Mouse (Mus musculus) lung, embryonic 16.5 days (tissue): ENCODE measurements at regions not wholly inside any gene's neighbourhood (a gene's known extent, or its start where the extent isn't known, plus 50 kb on each side); places are given as distances from the start of the nearest gene placed in this dataset.
A peak's percentile ranks its signal among the peaks of the same experiment; 100 is the strongest.

Experiments
- ATAC-seq: fragments of 200-750 bp; cut with Nextera tagmentation; 2 replicates; pipeline ENCODE4 v1.8.0; 2017; ENCODE audit warnings: low read depth, mild to moderate bottlenecking, moderate library complexity
- H3K27ac ChIP-seq: fragments of 300-500 bp; sonication (generic); 2 replicates; pipeline ENCODE4 v1.5.1; 2014; ENCODE audit warnings: mild to moderate bottlenecking, control low read depth, low read length
- H3K27me3 ChIP-seq: fragments of 300-500 bp; sonication (generic); 2 replicates; pipeline ENCODE4 v1.6.1; 2014; ENCODE audit warnings: low read depth, low read length, mixed read lengths; ENCODE audit not compliant: control insufficient read depth, insufficient read depth
- H3K36me3 ChIP-seq: fragments of 300-500 bp; sonication (generic); 2 replicates; pipeline ENCODE4 v1.6.1; 2014; ENCODE audit warnings: low read length; ENCODE audit not compliant: control insufficient read depth, insufficient read depth
- H3K4me1 ChIP-seq: fragments of 300-500 bp; sonication (generic); replicated peaks from 2 replicates; pipeline ENCODE4 v1.6.1; 2014; ENCODE audit warnings: low read length, mixed read lengths; ENCODE audit not compliant: control insufficient read depth, insufficient read depth
- H3K4me2 ChIP-seq: fragments of 300-500 bp; sonication (generic); 2 replicates; pipeline ENCODE4 v1.6.1; 2014; ENCODE audit warnings: low read depth, low read length, control low read depth
- H3K4me3 ChIP-seq: fragments of 300-500 bp; sonication (generic); 2 replicates; pipeline ENCODE4 v1.5.1; 2014; ENCODE audit warnings: mild to moderate bottlenecking, low read length, control low read depth
- H3K9ac ChIP-seq: fragments of 300-500 bp; sonication (generic); 2 replicates; pipeline ENCODE4 v1.6.1; 2014; ENCODE audit warnings: low read length, control low read depth
- H3K9me3 ChIP-seq: fragments of 300-500 bp; sonication (generic); 2 replicates; pipeline ENCODE4 v1.6.1; 2016; ENCODE audit warnings: low read length; ENCODE audit not compliant: control insufficient read depth
- WGBS: fragments of 180-500 bp; shearing (Covaris S2); extraction: QIAGEN DNeasy Blood & Tissue Kit; methylation state at CpG from one replicate; pipeline ENCODE4 v1.1.7; 2014; 5-methylcytosine and 5-hydroxymethylcytosine counted together

GRCm38 (mm10) chr4:148723208-148723607 is 80.1 kb downstream of the Gm572 start:
- Histone ChIP-seq H3K9ac (no peak overlapping the region), H3K4me2 (no peak overlapping the region), H3K9me3 (no peaks in the 10 kb centered on the region), H3K36me3 (no peaks in the 10 kb centered on the region), H3K27me3 (peaks cover 2% of the 10 kb centered on the region; the same call in 1 of the 2 replicates), H3K4me1 (peaks cover 6% of the 10 kb centered on the region), H3K4me3 (no peak overlapping the region), H3K27ac (no peak overlapping the region)
- ATAC-seq: no peak
- WGBS: 81% methylated on average over 9 of the region's 9 CpGs

DNA sequence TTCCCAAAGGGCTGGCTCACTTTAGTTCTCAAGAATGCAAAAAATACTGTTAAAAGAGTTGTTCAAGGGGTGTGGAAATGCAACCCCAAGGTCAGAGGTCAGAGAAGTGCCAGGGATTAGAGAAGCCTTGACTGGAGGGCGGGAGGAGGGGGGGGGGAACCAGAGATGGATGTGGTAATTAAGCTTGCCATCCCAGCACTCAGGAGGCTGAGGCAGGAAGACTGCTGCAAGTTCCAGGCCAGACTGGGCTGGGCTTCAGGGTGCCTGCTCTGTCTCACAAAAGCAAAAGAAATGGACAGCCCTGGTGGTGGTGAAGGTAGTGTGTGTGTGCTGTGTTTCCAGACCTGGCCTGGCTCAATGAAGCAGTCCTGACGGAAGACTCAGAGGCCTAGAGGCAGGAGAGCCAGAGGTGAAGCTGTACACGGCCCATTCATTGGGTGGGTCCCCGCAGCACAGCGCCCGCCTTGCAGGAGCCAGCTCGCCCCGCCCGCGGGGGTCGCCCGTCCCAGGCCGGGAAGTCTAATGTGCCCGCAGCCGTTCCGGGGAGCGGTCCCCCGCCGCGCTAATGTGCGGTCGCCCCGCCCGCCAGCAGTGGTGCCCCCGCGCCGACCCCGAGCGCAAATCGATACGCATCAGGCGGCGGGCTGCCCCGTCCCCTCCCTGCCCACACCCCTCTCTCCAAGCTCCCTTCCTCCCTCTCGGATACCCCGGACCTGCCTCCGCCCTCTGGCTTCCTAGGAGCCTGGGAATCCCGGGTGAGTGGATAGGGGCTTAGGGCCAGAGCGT is 80.1 kb upstream of the Casz1 start:
- Histone ChIP-seq H3K27me3 (peaks cover 2% of the 10 kb centered on the region; the same call in 1 of the 2 replicates), H3K36me3 (no peaks in the 10 kb centered on the region), H3K27ac (no peak overlapping the region), H3K4me3 (peak overlapping the region; percentile 39), H3K4me2 (peak overlapping the region; percentile 69), H3K4me1 (peaks cover 6% of the 10 kb centered on the region), H3K9me3 (no peaks in the 10 kb centered on the region), H3K9ac (peak overlapping the region; percentile 55)
- no peak for ATAC-seq
- 11% methylated on average over 19 of the region's 39 CpGs for WGBS

DNA sequence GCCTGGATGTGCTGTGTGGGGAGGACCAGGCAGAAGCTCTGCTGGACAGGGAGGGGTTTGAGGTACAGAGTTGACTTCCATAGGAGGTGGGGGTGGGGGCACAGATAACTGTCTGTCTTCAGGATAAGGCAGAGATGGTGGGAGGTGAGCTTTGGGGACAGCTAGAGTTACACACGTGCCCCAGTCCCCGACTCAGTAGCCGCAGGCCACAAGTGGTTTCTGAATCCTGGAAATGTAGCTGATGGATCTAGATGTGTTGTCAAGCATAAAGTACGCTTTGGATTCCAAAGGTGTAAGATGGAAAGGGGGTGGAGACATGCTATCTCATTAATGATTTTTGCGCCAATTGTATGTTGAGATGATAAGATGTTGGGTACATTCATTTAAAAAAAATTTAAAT is 75.4 kb upstream of the Casz1 start:
- no peak overlapping the region for H3K9ac ChIP-seq
- peaks cover 2% of the 10 kb centered on the region; the same call in 1 of the 2 replicates for H3K27me3 ChIP-seq
- no peak overlapping the region for H3K4me2 ChIP-seq
- no peak overlapping the region for H3K4me3 ChIP-seq
- ATAC-seq: no peak
- H3K4me1 ChIP-seq: peaks cover 6% of the 10 kb centered on the region
- no peak overlapping the region for H3K27ac ChIP-seq
- H3K9me3 ChIP-seq: no peaks in the 10 kb centered on the region
- WGBS: 81% methylated on average over 5 of the region's 5 CpGs
- no peaks in the 10 kb centered on the region for H3K36me3 ChIP-seq

DNA sequence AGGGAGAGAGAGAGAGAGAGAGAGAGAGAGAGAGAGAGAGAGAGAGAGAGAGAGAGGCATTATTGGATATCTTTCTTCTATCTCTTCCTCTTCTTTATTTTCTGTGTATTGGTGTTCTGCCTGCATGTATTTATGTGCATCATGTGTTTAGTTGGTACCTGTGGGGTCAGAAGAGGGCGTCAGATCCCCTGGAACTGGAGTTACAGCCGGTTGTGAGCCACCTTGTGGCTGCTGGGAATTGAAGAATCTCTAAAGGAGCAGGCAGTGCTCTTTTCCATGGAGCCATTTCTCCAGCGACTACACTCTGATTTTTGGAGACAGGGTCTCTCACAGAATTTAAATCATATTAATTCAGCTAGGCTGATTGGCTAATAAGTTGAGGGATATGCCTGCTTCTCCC is 72.6 kb upstream of the Casz1 start:
- 55% methylated on average over 3 of the region's 3 CpGs for WGBS
- peaks cover 9% of the 10 kb centered on the region for H3K4me1 ChIP-seq
- H3K36me3 ChIP-seq: no peaks in the 10 kb centered on the region
- peaks cover under 1% of the 10 kb centered on the region; the same call in 1 of the 2 replicates for H3K27me3 ChIP-seq
- H3K9me3 ChIP-seq: no peaks in the 10 kb centered on the region
- no peak for ATAC-seq
- H3K4me3 ChIP-seq: no peak overlapping the region
- no peak overlapping the region for H3K9ac ChIP-seq
- no peak overlapping the region for H3K4me2 ChIP-seq
- no peak overlapping the region for H3K27ac ChIP-seq

DNA sequence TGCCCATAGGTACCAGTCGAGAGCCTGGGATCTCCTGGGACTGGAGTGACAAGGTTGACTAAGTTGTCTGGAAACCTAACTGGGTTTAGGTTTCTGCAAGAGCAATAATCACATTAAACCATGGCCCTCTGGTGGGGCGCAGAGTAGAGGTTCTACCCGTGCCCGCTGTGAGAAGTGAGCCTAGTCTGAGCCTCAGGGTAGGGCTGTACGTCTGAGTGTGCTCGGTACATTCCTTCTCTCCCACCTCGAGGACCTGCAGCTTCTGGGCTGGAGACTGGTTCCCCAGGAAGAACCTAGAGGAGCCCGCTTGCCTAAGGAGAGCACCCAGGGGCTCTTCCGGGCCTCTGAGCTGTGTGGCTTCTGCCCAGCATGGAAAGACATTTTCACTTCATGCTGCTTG is 70.2 kb upstream of the Casz1 start:
- H3K4me2 ChIP-seq: peak overlapping the region; percentile 32; the same call in 1 of the 2 replicates
- peak; percentile 75 for ATAC-seq
- peak overlapping the region; percentile 19; the same call in 1 of the 2 replicates for H3K27ac ChIP-seq
- H3K36me3 ChIP-seq: no peaks in the 10 kb centered on the region
- H3K4me3 ChIP-seq: no peak overlapping the region
- no peak overlapping the region for H3K9ac ChIP-seq
- H3K9me3 ChIP-seq: no peaks in the 10 kb centered on the region
- H3K4me1 ChIP-seq: peaks cover 9% of the 10 kb centered on the region
- WGBS: 50% methylated on average over 9 of the region's 9 CpGs
- H3K27me3 ChIP-seq: peaks cover 3% of the 10 kb centered on the region; the same call in 1 of the 2 replicates

- peak overlapping the region; percentile 32; the same call in 1 of the 2 replicates for H3K4me2 ChIP-seq
- H3K4me1 ChIP-seq: peaks cover 9% of the 10 kb centered on the region
- no peak overlapping the region for H3K4me3 ChIP-seq
- H3K9ac ChIP-seq: no peak overlapping the region
- H3K27ac ChIP-seq: peak overlapping the region; percentile 19; the same call in 1 of the 2 replicates
- peak; percentile 91 for ATAC-seq
- H3K9me3 ChIP-seq: no peaks in the 10 kb centered on the region
- no peaks in the 10 kb centered on the region for H3K36me3 ChIP-seq
- 22% methylated on average over 12 of the region's 12 CpGs for WGBS
- peaks cover 3% of the 10 kb centered on the region; the same call in 1 of the 2 replicates for H3K27me3 ChIP-seq
Observed at GRCm38 (mm10) chr4:148734547-148734946, 69.7 kb upstream of the Casz1 start.

DNA sequence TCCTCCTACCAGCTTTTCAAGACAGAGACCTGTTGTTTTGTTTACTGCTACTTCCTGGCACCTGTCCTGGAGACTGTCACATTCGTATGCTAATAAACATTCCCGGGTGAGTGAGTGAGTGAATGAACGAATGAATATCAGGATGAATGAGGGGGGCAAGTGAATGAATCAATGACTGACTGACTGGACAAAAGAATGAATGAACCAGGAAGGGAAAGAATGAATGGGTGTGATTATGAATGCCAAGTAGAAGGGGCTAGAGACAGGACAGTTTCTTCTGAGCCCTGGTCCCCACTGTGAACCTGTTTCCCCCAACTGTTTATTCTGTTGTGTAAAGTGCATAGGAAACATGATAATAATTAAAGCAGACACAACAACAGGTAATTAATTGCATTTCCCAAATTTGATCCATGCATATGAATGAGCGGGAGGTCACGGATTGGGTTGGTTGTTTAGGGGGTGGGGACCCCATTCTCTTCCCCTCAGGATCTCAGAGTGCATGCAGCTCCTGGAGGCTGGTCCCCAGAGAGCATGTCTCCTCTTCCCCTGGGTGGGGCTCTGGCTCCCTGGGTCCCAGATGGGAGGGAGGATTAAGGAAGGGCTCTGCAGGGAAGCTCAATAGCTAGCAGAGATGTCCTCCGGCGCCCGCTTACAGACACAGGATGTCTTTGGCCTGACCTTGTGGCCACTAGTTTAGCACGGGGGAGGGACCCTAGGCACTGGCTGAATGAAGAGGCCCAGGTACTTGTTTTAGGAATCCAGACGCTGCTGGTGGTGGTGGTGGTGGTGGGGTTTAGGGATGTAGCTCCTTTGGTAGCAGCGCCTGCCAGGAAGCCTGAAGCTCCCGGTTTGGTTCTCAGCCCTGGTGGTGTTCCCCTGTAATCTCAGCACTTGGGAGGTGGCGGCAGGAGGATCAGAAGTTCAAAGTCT is 65.4 kb upstream of the Casz1 start:
- peaks cover 12% of the 10 kb centered on the region for H3K4me1 ChIP-seq
- H3K27me3 ChIP-seq: peaks cover 11% of the 10 kb centered on the region
- H3K36me3 ChIP-seq: no peaks in the 10 kb centered on the region
- H3K9ac ChIP-seq: no peak overlapping the region
- ATAC-seq: no peak
- no peak overlapping the region for H3K27ac ChIP-seq
- H3K9me3 ChIP-seq: no peaks in the 10 kb centered on the region
- no peak overlapping the region for H3K4me2 ChIP-seq
- no peak overlapping the region for H3K4me3 ChIP-seq
- 44% methylated on average over 13 of the region's 13 CpGs for WGBS

- no peaks in the 10 kb centered on the region for H3K36me3 ChIP-seq
- WGBS: 4% methylated on average over 63 of the region's 65 CpGs
- ATAC-seq: peak; percentile 64
- peak overlapping the region; percentile 100 for H3K4me2 ChIP-seq
- H3K4me3 ChIP-seq: peak overlapping the region; percentile 59
- H3K4me1 ChIP-seq: peaks cover 3% of the 10 kb centered on the region
- H3K27ac ChIP-seq: no peak overlapping the region
- H3K9ac ChIP-seq: peak overlapping the region; percentile 69
- H3K9me3 ChIP-seq: no peaks in the 10 kb centered on the region
- peaks cover 18% of the 10 kb centered on the region for H3K27me3 ChIP-seq
Observed at GRCm38 (mm10) chr4:148742549-148743413, 61.4 kb upstream of the Casz1 start.
